Mouse (Mus musculus): Measurements from ENCODE around the gene Acap1.

GRCm38 (mm10) chr11:69908645-69909044 lies 13.3 kb upstream of the Acap1 start:
- TF ChIP-seq CTCF (IDR thresholded peaks at IDR 0.05; ENCODE audit: low read depth) (no peak), EP300 (IDR thresholded peaks at IDR 0.05; ENCODE audit: low read depth) (no peak)
